Mouse (Mus musculus): ENCODE results near the gene Fam213b. TPM values are rescaled to one million over a fixed set of nuclear protein-coding genes. Genes with fewer than 3 reads are reported as not detected.

Gene Fam213b
- polyA plus RNA-seq, 1 experiment from 2014 or later: 66.9 TPM

GRCm38 (mm10) chr4:154864961-154865760 lies 33.8 kb downstream of the Fam213b start:
- WGBS: 84% methylated on average over 18 of the region's 18 CpGs
- no peaks in the 10 kb centered on the region for H3K4me1 ChIP-seq (replicated peaks; ENCODE audit: control insufficient read depth, insufficient read depth, low read length)
- no peak overlapping the region for H3K27ac ChIP-seq (ENCODE audit: low read depth, low read length)
- no peak for ATAC-seq
- H3K36me3 ChIP-seq (ENCODE audit: control insufficient read depth, insufficient read depth): no peaks in the 10 kb centered on the region
- no peak for TF ChIP-seq CTCF (IDR thresholded peaks at IDR 0.05; ENCODE audit: low read depth)
- H3K4me3 ChIP-seq (ENCODE audit: low read depth, low read length): 0 out of 2 replicates have a peak overlapping the region, but pooled peaks have one; percentile 37
- H3K9me3 ChIP-seq (ENCODE audit: control insufficient read depth): no peaks in the 10 kb centered on the region
- no peak overlapping the region for H3K9ac ChIP-seq (ENCODE audit: low read depth, low read length)
- 0 out of 2 replicates have a peak, but pooled peaks cover 4% of the 10 kb centered on the region for H3K27me3 ChIP-seq (replicated peaks; ENCODE audit: control insufficient read depth, insufficient read depth, low read length)
- H3K4me2 ChIP-seq (replicated peaks; ENCODE audit: low read depth): peak overlapping the region; percentile 66; the same call in 1 of the 2 replicates

- ATAC-seq: peak; percentile 82
- 0 out of 2 replicates have a peak, but pooled peaks cover 2% of the 10 kb centered on the region for H3K27me3 ChIP-seq (replicated peaks; ENCODE audit: control insufficient read depth, insufficient read depth, low read length)
- H3K4me1 ChIP-seq (replicated peaks; ENCODE audit: control insufficient read depth, insufficient read depth, low read length): no peaks in the 10 kb centered on the region
- peak overlapping the region; percentile 37 for H3K4me3 ChIP-seq (ENCODE audit: low read depth, low read length)
- H3K36me3 ChIP-seq (ENCODE audit: control insufficient read depth, insufficient read depth): no peaks in the 10 kb centered on the region
- H3K9me3 ChIP-seq (ENCODE audit: control insufficient read depth): no peaks in the 10 kb centered on the region
- 1% methylated on average over 18 of the region's 18 CpGs for WGBS
- TF ChIP-seq CTCF (IDR thresholded peaks at IDR 0.05; ENCODE audit: low read depth): peak; percentile 62
- no peak overlapping the region for H3K27ac ChIP-seq (ENCODE audit: low read depth, low read length)
- no peak overlapping the region for H3K9ac ChIP-seq (ENCODE audit: low read depth, low read length)
- peak overlapping the region; percentile 66 for H3K4me2 ChIP-seq (replicated peaks; ENCODE audit: low read depth)
Measured at GRCm38 (mm10) chr4:154864271-154864771, 34.6 kb downstream of the Fam213b start.

GRCm38 (mm10) chr4:154863436-154863935 lies 35.4 kb downstream of the Fam213b start:
- H3K4me1 ChIP-seq (replicated peaks; ENCODE audit: control insufficient read depth, insufficient read depth, low read length): no peaks in the 10 kb centered on the region
- WGBS: 79% methylated on average over 3 of the region's 3 CpGs
- no peaks in the 10 kb centered on the region for H3K9me3 ChIP-seq (ENCODE audit: control insufficient read depth)
- no peak overlapping the region for H3K9ac ChIP-seq (ENCODE audit: low read depth, low read length)
- no peak for TF ChIP-seq CTCF (IDR thresholded peaks at IDR 0.05; ENCODE audit: low read depth)
- no peak for ATAC-seq
- H3K27ac ChIP-seq (ENCODE audit: low read depth, low read length): no peak overlapping the region
- no peak overlapping the region for H3K4me3 ChIP-seq (ENCODE audit: low read depth, low read length)
- H3K4me2 ChIP-seq (replicated peaks; ENCODE audit: low read depth): no peak overlapping the region
- H3K27me3 ChIP-seq (replicated peaks; ENCODE audit: control insufficient read depth, insufficient read depth, low read length): 0 out of 2 replicates have a peak, but pooled peaks cover 2% of the 10 kb centered on the region
- no peaks in the 10 kb centered on the region for H3K36me3 ChIP-seq (ENCODE audit: control insufficient read depth, insufficient read depth)

- no peaks in the 10 kb centered on the region for H3K27me3 ChIP-seq (replicated peaks; ENCODE audit: control insufficient read depth, insufficient read depth, low read length)
- ATAC-seq: no peak
- no peak overlapping the region for H3K9ac ChIP-seq (ENCODE audit: low read depth, low read length)
- 80% methylated on average over 5 of the region's 5 CpGs for WGBS
- H3K4me3 ChIP-seq (ENCODE audit: low read depth, low read length): no peak overlapping the region
- H3K4me2 ChIP-seq (replicated peaks; ENCODE audit: low read depth): no peak overlapping the region
- H3K4me1 ChIP-seq (replicated peaks; ENCODE audit: control insufficient read depth, insufficient read depth, low read length): no peaks in the 10 kb centered on the region
- no peak overlapping the region for H3K27ac ChIP-seq (ENCODE audit: low read depth, low read length)
- H3K36me3 ChIP-seq (ENCODE audit: control insufficient read depth, insufficient read depth): no peaks in the 10 kb centered on the region
- TF ChIP-seq CTCF (IDR thresholded peaks at IDR 0.05; ENCODE audit: low read depth): no peak
- no peaks in the 10 kb centered on the region for H3K9me3 ChIP-seq (ENCODE audit: control insufficient read depth)
Measured at GRCm38 (mm10) chr4:154861967-154862366, 37.0 kb downstream of the Fam213b start.

GRCm38 (mm10) chr4:154858601-154859000 lies 40.3 kb downstream of the Fam213b start:
- Histone ChIP-seq H3K27me3 (replicated peaks; ENCODE audit: control insufficient read depth, insufficient read depth, low read length) (peaks cover 24% of the 10 kb centered on the region), H3K27ac (ENCODE audit: low read depth, low read length) (no peak overlapping the region), H3K9ac (ENCODE audit: low read depth, low read length) (no peak overlapping the region), H3K36me3 (ENCODE audit: control insufficient read depth, insufficient read depth) (no peaks in the 10 kb centered on the region), H3K4me1 (replicated peaks; ENCODE audit: control insufficient read depth, insufficient read depth, low read length) (no peaks in the 10 kb centered on the region), H3K9me3 (ENCODE audit: control insufficient read depth) (no peaks in the 10 kb centered on the region), H3K4me3 (ENCODE audit: low read depth, low read length) (no peak overlapping the region), H3K4me2 (replicated peaks; ENCODE audit: low read depth) (no peak overlapping the region)
- ATAC-seq: no peak
- TF ChIP-seq CTCF (IDR thresholded peaks at IDR 0.05; ENCODE audit: low read depth): no peak
- WGBS: 72% methylated on average over 3 of the region's 3 CpGs

- WGBS: 80% methylated on average over 10 of the region's 10 CpGs
- Histone ChIP-seq H3K9me3 (ENCODE audit: control insufficient read depth) (no peaks in the 10 kb centered on the region), H3K27me3 (replicated peaks; ENCODE audit: control insufficient read depth, insufficient read depth, low read length) (peaks cover 25% of the 10 kb centered on the region), H3K9ac (ENCODE audit: low read depth, low read length) (no peak overlapping the region), H3K4me1 (replicated peaks; ENCODE audit: control insufficient read depth, insufficient read depth, low read length) (no peaks in the 10 kb centered on the region), H3K27ac (ENCODE audit: low read depth, low read length) (no peak overlapping the region), H3K36me3 (ENCODE audit: control insufficient read depth, insufficient read depth) (no peaks in the 10 kb centered on the region), H3K4me2 (replicated peaks; ENCODE audit: low read depth) (no peak overlapping the region), H3K4me3 (ENCODE audit: low read depth, low read length) (no peak overlapping the region)
- TF ChIP-seq CTCF (IDR thresholded peaks at IDR 0.05; ENCODE audit: low read depth): no peak
- ATAC-seq: no peak
Measured at GRCm38 (mm10) chr4:154857366-154858240, 41.3 kb downstream of the Fam213b start.

Measured in intestine, postnatal 0 days (tissue).